Mouse (Mus musculus) cerebellum, adult 11 months (tissue): ENCODE measurements around the gene Scube3.

ENCODE experiments used
- DNase-seq: peaks from one replicate; pipeline ENCODE4 v3.0.0; 2022

Gene Scube3

GRCm38 (mm10) chr17:28223561-28224391 lies 81.8 kb downstream of the Scube3 start:
- peak; percentile 91 for DNase-seq
